Mouse (Mus musculus): Measurements from ENCODE around the gene Defb25.
A peak's percentile ranks its signal among the peaks of the same experiment; 100 is the strongest.
"Not testable (repeated sequence)": the region's sequence is repeated elsewhere in the genome, so short reads cannot be mapped to it uniquely, and the experiment has no call there.

The Defb25 gene

DNA sequence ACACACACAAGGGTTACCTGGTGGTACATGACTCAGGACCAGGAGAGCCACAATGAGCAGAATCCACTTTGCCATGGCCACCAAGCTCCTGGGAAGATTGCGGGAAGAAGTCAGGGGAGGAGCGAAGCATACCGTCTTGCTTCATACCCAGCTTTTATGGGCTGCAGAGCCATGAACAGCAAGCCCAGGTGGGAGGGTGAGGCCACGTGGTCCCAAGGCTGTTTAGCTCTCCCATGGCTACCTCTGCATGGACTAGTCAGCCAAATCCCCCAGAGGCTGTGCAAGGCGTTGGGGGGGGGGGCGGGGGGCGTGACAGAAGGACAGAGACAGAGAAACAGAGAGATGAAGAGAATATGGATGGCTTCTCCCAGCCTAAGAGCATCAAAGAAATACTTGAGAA is at the start of gene Defb25:
Gene Defb25 (minus strand): TSS at position 101 of the 400 bp plus-strand sequence.
- no peak for DNase-seq

DNA sequence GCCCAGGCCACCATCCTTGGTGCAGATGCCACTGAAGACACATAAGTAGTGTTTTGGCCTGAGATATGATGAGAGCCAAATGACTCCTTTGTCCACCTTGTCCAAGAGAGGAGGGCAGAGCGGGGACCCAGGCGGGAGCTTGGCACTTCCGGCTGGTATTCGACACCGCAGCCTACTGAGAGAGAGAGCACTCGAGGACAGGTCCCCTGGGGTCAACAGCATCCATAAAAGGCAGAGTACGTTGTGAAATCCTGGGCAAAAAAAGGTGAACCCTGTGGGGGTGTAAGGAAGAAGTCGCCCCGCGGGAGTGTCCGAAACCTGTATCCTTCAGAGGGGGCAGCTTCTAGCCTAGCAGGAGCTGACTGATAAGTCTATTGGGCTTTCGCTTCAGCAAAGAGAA is 49.3 kb upstream of the Defb25 start:
- no peak for DNase-seq

- DNase-seq = peak; percentile 45
Measured at GRCm38 (mm10) chr2:152671642-152671999, 48.8 kb upstream of the Defb25 start.

DNA sequence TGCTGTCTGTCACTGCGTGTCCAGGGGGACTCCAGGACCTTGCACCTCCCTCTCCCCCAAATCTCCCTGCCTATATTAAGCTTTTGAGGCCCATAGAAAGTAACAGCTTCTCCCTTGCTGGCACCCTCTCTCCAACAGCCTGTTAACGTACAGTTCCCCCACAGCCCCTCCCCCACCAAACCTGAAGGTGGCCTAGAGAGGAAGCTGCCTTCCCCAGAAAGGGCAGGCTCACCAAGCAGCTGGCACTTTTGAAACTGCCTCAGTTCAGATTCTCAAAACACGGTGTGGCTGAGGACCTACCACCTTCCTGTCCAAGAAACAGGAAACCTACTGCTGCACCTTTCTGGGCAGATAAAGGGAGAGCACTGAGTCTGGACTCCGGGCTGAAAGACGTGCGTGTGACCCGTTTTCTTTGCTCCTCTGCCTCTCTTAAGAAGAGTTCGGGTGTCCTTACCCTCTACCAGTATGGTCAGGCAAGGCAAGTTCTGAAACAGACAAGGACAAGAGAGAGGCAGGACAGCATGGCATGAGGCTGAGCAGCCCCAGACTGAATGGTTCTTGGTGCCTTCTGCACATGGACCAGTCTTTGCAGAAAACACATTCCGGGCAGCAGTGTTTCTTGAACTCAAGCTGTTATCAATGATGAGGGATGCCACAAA is 48.3 kb upstream of the Defb25 start:
- peak; percentile 55 for DNase-seq

- peak; percentile 40 for DNase-seq
Measured at GRCm38 (mm10) chr2:152669639-152670484, 47.0 kb upstream of the Defb25 start.

GRCm38 (mm10) chr2:152669256-152669638 is 46.4 kb upstream of the Defb25 start, which contains the start of gene H13:
H13 (plus strand) TSS chr2:152669461.
- DNase-seq = peak; percentile 88

DNA sequence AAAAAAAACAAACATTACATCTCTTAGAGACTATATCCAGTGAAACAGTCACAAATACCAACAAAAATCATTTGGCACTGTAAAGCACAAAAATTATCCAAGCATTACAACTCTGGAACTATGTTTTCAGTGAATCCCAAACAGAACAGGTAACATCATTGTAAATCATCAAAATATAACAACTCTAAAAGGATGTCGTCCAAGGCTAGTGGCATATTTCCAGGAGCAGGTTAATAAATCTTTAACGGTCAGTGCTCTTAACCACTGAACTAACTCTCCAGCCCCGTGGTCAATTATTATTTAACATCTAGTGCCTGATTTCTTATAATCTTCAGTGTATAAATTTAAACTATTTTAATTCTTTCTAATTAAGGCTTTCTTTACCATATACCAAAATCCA is 43.3 kb upstream of the Defb25 start:
- not testable (repeated sequence) for DNase-seq

GRCm38 (mm10) chr2:152661163-152661562 is 38.3 kb upstream of the Defb25 start:
- no peak for DNase-seq

DNA sequence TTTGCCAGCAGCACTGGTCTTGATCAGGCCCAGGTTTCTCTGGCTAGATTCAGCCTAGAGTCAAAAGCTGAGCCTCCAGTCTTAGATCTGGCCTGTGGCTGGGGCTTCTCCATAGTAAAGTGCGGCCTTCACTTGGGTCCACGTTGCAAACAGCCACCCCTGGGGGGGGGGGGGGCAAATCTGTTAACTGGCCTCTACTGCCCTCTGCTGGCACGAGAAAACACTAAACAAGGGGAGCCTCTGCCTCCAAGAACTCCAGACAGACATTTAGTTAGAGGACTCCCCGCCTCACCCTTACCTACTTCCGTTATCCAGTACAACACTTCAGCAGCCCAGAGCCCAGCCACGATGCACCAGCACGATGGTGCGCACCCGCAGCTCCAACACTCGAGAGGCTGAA is 34.5 kb upstream of the Defb25 start:
- DNase-seq = peak; percentile 16

DNA sequence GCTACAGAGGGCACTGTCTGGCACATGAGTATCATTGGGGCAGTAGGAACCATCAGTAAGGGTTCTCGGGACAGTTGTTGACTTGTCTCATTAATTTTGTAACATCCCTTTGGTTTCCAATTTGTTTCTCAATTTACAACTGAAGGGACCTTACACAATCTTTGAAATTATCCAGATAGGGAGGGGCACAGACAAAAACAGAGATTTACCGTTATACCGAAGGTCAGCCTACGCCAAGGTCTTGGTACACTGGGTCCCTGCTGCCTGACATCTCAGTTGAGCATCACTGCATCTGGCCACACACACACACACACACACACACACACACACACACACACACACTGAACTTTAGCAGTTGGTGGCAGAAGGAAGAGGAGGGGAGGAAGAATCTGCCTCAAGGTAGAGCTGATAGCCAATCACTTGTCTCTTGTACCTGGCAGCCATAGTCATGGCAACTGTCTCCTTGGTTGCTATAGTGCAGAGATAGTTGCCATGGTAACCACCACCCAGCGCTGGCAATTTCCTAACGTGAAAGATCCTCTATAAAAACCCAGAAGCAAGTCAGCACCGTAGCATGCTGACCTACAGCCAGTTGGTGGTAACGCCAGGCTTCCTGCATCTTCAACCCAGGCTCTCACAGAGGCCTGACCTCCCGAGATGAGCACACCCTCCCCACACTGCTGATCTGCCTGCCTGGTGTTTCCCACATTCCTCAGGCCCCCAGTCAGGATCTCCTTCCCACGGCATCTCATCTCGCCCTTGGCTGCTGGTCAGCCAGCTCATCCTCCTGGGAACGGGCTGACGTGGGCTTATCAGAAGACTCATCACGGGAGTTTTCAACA is 31.2 kb upstream of the Defb25 start:
- DNase-seq = no peak

DNA sequence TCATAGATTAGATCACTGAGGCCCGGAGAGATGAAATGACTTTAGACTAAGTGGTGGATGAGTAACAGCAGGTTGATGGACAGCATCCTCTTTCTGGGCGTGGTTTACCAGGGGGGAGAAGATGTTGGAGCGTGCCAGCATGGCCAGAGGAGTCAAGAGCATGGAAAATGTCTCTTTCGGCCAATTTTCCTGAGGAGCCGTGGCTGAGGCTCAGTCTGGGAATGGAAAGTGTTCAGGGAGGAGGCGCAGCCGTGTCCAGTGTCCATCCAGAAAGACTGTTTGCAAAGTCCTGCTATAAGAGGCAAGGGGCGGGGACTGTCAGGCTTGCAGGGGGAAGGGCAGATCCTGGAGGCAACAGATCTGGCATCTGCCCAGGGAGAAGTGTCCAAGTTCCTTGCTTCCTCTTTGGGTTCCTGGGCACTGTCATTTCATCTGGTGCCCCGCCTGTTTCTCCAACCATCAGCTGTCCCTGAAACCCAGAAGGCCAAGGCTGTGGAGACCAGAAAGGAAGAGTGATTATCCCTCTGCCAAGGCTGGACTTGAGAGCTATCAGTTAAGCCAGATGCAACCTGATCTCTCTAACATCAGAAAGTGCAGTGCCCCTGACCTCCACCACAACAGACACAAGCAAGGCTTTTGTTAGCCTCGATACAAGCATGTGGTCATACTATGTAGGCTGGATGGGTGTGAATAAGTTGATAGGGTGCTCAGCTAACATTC is 30.2 kb upstream of the Defb25 start:
- DNase-seq = no peak

DNA sequence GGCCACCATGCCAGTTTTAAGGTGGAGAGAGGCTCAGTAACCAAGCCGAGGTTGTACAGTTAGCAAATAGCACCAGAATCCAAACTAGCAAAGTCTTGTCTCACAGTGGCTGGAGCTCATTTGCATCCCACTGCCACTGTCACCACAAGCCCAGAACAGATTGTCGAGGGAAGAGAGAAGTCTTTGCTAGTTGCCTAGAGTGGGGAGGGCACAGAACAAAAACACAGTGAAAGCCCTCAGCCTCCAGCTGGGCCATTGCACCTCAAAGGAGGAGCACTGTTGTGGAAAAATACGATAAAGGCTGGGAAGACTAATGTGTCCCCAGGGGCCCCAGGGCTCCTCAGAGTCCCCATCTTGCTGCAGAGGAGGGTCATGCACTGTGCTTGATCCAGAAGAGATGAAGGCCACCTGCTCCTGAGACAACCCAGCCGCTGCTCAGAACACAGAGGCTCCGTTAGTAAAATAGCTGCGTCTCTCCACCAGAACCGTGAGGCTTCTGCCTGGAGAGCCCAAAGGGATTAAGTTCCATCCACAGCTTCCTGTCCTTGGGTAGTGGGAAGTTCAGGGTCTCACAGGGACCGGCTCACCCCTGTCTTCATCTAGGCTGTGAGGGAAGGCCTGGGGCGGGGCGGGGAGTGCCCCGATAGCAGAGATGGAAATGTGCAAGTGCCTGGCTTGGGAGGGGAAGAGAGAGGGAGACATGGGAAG is 16.7 kb upstream of the Defb25 start:
- DNase-seq = no peak

DNA sequence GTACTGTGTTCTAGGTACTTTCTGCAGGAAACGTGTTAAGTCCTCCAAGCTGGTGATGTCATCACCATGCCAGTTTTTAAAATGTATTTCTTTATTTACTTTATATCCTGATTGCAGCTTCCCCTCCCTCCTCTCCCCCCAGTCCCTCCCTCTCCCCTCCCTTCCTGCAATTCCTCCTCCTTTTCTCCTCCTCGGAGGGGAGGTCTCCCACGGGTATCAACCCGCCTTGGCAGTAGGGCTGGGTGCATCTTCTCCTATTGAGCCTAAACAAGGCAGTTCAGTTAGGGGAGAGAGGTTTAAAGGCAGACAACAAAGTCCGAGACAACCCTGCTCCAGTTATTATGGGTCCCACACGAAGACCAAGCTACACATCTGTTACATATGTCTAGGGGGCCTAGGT is 16.0 kb upstream of the Defb25 start:
- DNase-seq = no peak

DNA sequence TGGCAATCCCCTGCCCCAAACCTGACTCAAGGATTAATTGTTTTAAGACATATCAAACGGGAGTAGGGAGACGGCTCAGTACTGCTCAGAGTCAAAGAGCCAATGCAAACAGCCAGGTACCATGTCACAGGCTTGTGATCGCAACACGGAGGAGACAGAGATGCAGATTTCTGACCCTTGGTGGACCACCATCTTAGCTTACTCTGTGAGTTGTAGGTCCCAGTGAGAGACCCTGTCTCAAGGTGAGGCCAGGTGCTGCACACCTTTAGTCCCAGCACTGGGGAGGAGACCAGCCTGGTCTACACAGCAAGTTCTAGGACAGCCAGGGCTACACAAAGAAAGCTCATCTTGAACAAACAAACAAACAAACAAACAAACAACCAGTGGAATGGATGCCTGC is 14.5 kb upstream of the Defb25 start:
- DNase-seq = no peak

DNA sequence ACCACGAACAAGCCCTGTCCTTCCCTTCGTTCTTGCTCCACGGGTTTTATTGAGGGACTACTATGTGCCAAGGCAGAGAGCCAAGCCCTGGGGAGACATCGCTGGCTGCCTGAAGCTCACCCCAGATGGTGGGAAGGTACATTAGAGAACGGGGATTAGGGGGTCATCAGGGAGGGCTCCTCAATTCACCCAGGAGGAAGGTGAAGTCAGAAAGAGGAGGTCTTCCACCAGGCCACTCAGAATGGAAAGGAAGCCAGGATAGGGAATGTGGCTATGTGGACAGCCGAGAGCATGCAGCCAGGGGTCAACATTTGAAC is 14.1 kb upstream of the Defb25 start:
- DNase-seq = no peak

DNA sequence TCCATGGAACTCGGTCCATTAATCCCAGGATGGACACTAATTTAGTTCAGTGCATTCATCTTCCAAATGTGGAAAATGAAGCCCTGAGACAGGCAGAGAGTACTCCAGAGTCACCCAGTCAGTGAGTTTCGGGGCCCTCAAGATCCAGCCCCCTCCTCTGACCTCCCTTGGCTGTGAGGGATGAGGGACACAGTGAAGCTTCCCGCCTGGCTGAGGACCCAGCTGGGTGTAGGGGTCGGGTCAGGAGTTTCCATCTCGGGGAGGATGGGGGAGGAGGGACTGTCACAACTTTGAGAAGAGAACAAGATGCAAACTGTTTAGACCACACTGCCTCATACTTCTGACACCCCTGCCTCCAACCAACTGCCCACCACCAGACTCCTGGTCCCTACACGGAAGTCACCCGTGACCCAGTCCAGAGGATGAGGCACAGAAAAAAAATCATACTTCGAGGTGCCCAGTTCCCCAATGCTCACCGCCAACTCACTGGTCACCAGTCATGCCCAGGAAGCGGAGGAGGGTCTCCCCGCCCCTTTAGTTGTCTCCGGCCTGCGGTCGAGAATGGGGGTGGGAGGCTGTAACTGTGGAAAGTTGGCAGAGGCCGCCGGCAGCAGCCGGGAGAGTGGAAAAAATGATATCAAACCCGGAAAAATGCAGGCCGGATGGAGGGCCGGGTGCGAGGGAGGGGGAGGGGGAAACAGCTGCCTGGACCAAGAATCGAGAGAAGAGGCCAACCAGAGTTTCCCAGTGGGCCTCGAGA is 13.6 kb upstream of the Defb25 start:
- DNase-seq = peak; percentile 57

GRCm38 (mm10) chr2:152634311-152634710 is 11.5 kb upstream of the Defb25 start:
- no peak for DNase-seq

DNA sequence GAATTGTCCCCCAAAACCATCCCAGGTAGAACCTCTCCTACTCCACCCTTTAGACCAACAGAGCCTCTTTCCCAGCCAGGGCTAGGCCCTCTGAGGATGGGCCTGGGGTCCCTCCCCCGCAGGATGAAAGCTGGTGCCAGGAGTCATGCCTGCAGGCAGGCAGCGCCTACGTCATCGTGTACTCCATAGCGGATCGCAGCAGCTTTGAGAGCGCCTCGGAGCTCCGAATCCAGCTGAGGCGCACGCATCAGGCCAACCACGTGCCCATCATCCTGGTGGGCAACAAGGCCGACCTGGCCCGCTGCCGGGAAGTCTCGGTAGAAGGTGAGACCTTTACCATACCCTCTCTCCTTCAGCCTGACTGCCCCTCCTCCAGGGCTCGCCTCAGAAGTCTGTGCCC is 10.5 kb upstream of the Defb25 start:
- DNase-seq = peak; percentile 22

GRCm38 (mm10) chr2:152629904-152630303 is 7.1 kb upstream of the Defb25 start:
- DNase-seq = no peak

GRCm38 (mm10) chr2:152629239-152629638 is 6.4 kb upstream of the Defb25 start:
- no peak for DNase-seq

DNA sequence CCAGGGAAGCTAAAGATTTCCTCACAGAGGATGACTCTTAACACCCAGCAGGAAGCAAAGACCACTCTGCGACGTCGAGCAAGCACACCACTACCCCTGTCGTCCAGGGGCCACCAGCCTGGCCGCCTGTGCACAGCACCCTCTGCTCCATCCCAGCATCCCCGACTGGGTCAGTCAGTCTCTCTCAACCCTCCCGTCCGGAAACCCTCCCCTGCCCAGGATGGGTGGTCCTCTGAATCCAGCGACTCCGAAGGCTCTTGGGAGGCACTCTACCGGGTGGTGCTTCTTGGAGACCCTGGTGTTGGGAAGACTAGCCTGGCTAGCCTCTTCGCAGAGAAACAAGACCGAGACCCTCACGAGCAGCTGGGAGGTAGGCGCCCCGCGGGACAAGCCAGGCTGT is 5.2 kb upstream of the Defb25 start:
- DNase-seq = no peak

Data from liver (tissue).